Mouse (Mus musculus): ENCODE data around the gene Arhgap22.

Gene Arhgap22

DNA sequence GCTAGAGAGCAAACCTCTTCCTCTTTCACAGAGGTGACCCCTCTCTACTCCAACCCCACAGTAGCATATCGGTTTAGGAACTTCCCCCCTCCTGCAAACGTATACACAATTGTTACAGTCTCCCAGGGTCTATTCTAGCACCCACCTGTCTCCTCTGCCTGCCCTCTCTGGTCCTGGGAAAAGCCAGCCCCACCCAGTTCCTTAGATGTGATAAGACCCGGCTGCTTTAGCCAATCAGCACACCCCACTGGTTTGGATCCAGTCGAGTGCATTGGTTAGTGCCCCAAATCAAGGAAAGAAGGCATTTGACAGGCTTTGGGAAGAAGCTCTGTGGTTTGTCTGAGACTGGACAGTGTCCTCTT, 922 bp downstream of the Arhgap22 start:
- DNase-seq (ENCODE audit: low spot score) = no peak

DNA sequence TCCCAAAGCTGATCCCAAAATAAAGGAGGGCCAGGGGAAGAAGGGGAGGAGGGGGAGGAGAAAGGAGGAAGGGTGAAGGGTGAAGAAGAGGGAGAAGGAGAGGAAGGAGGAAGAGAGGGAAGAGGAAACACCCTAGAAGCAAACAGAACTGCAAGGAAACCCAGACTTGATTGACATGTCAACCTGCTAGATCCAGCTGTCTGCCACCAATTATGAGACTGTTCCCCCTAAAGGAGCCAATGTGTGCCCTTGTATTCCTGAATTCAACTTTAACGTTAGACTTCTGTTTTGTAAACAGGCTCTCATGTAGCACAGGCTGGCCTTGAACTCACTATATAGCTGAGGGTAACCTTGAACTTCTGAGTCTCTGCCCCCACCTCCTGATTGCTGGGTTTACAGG, 1.3 kb downstream of the Arhgap22 start:
- DNase-seq (ENCODE audit: low spot score) = no peak

DNA sequence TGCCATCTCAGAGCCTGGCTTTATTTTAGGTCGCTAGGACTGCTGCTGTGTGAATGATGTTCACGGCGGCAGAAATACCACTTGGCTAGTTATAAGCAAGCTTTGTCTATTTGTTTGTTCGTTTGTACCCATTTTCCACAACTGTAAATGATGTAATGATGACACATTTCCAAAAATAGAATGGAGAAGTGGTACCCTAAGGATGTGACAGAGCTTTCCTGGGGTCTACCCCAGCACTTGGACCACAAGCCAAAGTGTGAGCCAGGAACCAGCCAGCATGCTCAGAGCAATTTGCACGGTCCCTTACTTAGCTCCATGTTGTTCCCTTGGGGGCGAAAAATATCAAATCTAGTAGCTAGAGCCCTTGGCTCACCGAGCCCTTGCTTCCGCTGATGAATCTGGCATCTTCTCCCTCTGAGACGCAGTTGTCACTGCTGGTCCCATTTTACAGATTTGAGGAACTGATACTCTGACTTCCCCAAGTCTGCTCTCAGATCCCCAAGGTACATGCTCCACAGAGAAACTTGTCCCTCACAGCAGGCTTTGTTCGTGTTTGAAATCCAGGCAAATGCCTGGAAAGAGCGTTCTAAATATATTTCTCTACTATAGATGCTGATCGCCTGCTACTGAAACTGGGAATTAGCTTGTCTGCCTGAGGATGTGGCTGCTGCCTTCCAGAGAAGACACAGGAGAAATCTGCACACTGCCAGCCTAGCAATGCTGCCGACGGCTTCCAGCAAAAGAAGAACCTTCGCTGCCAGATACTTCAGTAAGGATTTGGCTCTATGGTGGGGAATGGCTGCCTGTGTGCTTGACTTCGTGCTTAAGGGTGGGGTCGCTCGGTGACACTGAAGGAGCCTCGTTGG, 2.8 kb downstream of the Arhgap22 start:
- no peak for DNase-seq (ENCODE audit: low spot score)

DNA sequence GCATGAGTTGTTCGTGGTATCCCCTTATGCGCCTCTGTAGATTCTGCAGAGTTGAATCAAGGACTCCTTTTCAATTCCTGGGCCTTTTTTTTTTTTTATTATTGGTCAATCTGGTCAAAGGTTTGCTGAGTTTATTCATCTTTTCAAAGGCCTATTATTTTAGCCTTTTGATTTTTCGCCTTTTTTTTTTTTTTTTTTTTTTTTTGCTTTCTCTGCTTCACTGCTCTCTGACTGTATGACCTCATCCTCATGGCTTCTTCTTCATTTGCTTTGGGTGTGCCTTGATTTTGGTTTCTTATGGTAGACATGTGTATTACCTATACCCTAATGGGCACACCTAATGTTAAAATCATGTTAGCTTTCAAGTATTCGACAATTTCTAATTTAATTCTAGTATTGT, 11.4 kb downstream of the Arhgap22 start:
- DNase-seq (ENCODE audit: low spot score) = no peak

DNA sequence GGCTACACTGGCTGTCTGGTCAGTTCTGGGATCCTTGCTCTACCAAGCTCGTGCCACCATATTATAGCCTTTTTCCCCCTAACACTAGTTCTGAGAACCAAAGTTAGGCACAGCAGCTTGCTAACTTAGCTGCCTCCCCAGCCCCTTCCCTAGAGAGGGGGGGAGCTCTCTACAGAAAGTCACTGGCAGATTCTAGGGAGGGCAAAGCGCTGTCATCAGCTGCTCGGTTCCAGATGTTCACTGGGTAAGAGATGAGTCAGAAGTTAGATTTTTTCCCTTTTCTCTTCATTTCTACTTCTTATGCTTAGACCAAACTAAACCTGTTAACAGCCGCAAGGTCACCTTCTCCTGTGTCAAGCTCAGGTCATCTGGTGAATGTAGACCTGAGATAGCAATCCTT, 16.8 kb downstream of the Arhgap22 start:
- no peak for DNase-seq (ENCODE audit: low spot score)

DNA sequence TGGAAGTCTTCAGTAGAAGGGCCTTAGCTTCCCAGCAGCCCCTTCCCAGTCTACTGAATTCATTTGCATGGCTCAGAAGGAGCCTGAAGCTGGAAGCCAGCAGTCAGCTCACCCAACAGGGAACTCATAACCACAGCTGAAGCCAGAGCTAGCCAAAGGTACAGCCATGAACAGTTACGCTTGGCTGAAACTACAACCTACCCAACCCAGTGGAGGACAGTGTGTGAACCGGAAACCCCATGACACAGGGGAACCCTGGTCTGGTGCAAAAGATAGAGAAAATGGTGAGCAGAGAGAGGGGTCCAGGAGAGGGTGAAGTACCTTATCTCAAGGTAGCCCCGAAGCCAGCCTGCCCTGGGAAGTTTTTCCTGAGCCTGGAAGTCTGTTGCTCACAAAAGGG, 17.5 kb downstream of the Arhgap22 start:
- DNase-seq (ENCODE audit: low spot score) = no peak

DNA sequence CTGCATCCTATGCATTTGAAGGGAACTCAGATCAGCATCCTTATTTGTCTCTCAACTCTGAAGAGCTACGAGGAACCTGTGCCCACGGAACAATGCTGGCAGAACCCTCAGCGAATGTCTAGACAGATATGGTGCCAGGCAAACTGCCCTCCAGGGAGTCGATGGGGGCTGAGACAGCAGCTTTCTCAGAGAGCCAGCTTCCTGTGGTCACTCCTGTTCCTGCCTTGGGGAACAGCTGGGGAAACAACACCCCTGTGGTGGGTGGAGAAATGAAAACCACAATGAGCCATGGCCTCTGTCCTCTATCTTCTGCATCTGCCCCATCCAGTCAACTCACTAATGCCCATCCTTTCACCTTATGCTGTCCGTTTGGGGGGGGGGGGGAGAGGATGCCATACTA, 18.2 kb downstream of the Arhgap22 start:
- DNase-seq (ENCODE audit: low spot score) = no peak

DNA sequence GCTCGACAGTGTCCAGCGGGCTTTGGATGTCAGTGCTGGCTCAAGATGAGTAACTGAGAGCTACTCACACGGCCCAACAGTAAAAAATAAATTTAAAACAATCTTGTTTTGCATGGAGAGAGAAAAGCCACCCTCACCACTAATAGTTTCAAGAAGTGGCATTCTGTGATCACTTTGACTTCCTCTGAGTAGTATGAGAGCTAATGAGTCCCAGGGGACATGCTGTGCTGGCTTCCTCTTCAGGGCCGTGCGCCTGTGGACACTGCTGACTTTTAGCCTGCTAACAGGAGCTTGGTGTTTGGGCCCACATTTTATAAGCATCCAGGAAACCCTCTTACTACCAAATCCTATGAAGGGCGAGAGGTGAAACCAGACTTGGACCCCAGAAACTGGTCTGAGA, 21.8 kb downstream of the Arhgap22 start:
- DNase-seq (ENCODE audit: low spot score) = no peak

DNA sequence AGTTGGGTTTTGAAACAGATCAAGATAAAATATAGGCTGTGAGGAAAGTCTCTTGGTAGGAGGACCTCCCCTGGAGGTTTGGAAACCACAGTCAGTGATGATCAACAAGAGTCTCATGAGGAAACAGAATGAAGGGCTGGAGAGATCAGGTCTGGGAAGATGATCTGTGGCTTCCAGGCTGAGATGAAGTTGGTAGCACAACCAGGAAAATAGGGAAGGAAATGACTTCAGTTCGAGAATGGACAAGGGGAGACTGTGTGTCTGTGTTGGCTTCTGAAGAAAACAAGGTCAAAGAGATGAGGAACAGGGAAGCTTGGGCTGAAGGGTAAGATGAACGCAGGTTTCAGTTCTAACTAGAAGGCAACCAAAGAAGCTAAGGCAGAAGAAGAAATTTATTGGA, 26.6 kb downstream of the Arhgap22 start:
- no peak for DNase-seq (ENCODE audit: low spot score)

DNA sequence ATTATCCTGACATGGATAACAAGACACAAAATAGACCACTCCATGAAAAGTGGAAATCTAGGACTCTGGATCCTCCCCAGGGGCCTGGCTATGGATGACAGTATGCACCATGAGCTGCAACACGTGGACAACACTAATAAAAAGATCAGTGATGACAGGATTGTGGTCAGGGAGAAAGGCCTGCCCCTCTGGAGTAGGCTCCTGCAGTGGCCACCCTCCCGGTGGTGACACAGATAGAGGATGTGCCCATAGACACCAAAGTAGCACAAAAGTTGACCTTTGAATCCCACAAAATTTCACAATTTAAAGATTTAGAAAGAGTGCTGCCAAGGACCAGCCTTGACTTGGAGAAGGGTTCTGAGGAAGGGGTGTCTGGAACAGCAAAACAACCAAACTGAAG, 29.4 kb downstream of the Arhgap22 start:
- DNase-seq (ENCODE audit: low spot score) = no peak

DNA sequence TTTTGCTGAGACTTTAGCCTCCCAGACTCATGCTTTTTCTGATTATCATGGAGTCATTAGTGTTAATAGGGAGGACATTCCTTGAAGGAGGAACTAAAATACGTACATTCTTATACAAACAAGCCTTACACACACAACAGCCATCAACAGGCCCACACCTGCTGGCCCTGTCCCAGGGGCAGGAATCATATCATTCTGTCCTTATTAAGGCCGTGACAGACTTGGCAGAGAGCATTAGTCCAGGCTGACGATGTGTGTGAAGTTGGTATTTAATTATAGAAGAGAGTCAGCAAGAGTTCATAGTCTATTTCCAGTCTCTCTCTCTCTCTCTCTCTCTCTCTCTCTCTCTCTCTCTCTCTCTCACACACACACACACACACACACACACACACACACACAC, 30.7 kb downstream of the Arhgap22 start:
- DNase-seq (ENCODE audit: low spot score) = no peak

DNA sequence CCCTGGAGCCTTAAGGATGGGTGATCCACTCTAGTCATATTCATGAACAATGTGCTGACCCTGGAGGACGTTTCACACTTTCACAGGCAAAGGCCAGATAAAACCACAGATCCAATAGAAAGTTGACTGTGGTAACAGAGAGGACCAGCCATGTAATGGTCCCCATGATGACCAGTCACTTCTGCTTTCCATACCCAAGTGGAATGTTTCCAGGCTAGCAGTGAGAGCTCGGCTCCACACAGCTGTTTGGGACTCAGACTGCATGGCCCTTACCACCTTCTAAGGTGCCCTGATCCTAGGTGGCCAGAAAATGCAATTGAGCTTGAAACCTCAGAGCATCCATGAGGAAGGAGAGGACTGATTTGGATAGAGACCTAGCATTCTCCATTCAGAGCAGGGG, 31.1 kb downstream of the Arhgap22 start:
- DNase-seq (ENCODE audit: low spot score) = no peak

DNA sequence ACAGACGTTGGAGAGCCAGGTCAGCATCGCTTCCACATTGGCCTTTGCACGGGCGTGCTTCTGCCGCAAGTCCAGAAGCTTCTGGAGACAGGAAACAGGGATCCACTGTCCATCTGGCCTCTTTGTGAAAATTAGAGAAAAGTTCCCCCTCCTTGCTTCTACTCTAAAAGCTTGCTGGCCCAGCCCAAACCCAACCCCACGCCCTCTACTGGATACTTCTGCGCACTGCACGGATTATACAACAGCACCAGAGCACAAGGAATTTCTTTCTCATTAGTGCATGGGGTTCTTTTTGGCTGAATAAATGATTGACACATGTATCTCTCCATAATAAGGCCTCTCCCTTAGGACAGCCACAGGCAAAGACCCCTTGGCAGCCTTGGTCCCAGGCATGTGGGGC, 32.6 kb downstream of the Arhgap22 start:
- no peak for DNase-seq (ENCODE audit: low spot score)

DNA sequence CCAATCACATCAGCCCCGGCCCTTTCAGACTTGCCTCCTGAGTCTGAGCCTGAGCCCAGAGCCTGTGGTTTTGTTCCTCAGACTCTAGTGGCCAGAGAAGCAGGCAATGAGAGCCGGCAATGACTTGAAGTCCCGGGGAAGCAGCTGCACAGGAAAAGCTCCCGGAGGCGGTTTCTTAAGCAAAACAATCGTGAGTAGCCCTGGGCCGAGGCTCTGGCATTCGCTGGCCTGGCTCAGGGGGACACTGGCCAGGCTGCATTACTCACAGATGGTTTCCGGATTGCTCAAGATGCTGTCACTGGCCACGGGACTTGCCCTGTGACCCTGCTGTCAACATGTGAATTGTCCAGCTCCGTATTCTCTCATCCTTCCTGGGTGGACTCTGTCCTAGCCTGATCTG, 33.8 kb downstream of the Arhgap22 start:
- DNase-seq (ENCODE audit: low spot score) = no peak

DNA sequence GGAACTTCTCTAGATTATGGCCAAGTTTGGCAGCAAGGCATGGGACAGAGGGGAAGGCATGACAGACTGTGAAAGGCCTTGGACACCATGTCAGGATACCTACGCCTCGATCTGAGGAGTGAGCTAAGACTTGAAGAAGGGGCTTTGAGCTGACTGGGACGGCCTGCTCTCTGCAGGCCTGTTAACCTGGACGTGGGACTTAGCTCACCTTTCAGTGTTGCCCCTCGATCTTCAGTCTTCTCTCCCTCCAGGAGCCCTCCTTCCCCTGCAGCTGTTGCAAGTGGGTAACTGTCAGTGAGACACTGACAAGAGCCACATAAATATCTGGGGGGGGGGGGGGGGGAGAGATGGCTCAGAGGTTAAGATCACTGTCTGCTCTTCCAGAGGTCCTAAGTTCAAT, 34.9 kb downstream of the Arhgap22 start:
- no peak for DNase-seq (ENCODE audit: low spot score)

DNA sequence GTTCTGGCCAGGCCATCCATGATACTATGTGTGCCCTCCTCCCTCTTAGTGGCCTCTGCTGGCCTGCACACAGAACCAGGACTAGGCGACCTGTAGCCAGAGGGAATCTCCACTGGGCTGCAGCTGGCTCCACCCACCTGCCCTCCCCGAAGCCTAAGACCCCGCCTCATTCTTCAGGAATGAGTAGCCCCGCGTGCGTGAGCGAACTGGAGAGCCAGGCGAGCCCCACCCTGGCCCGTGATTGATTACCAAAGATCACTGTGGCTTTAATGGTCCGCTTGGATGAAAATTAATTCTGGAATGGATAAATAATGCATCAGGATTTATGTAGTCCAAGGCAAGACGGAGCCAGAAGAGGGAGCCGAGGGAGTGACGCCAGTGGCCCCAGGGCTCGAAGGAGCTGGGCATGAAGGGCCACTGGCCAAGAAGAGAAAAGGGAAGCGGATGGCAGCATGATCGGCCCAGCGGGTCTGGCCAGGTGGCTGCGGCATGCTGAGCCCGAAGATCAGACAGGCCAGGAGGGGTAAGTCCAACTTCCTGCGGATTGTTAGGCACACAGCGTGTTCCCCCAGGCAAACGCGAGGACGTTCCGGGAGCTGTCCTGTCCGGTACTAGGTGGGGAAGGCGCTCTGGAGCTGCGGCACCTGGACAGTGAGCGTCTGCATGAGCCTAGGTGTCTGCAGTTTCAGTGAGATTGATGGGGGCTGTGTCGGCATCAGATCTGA, 36.6 kb downstream of the Arhgap22 start:
- DNase-seq (ENCODE audit: low spot score) = no peak

DNA sequence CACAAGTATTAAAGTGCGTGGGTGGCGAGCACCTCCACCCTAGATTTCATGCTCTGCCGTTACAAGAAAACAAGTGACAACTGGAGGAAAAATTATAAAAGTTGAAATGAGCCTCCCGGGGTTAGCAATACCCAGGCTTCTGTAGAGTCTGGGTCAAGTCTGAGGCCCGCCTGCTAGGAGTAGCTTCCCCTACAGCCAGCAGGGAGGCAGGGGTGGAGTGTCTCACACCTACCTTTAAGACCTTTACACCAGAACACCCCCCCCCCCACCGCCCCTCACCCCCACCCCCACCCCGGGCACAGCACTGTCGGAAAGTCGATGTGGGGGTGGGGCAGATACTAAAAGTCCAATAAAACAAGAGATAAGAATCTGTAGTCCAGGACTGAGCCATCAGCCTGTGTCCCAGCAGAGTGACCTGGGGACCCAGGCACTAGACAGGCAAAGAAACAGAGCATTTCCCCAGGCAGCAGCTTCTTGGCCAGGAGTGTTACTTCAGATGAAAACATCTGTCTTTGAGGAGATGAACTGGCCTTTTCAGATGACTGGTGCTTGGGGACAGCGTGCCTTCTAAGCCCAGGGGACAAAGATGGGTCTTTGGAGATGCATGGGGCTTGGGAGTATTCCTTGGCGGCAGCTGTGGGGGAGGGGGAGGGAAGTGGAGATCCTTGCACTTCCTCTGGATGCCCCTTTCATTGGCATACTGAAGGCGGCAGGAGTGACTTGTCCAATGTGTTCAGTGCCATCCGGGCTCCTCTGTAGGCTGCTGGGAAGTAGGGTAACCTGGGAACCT, 37.3 kb downstream of the Arhgap22 start:
- no peak for DNase-seq (ENCODE audit: low spot score)

DNA sequence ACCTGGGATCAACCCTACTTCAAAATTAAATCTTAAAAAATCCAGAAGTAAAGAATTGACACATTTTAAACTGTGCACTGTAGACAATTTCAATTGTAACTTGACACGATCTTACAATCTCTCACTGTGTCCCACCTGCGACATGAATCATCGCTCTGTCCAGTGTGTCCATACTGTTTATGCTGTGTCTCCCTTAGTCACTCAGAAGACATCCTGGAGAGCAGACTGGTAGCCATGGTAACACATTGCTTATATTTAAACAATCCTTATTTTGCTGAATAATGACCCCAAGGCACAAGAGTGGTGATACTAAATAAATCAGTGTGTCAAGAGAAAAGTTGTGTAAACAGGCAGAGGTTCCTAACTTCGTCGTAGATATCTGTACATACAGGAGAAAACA, 44.4 kb downstream of the Arhgap22 start:
- no peak for DNase-seq (ENCODE audit: low spot score)

DNA sequence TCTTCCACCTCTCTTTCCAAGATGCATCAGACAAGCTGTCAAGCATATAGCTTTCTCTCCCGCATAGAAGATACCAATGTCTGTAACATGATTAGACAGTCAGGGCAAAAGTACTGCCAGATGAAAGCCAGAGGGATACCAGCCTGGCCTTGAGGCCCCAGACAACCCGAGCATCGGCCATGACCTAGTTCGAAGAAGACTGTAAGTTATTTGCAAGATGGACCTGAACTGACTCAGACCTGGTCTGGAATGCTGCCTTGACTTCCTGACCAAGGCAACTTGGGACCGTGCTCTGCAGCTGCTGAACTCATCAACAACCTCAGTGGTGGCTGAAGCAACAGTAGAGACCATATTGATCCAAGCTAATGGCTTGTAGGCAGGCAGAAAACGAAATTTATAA, 46.3 kb downstream of the Arhgap22 start:
- no peak for DNase-seq (ENCODE audit: low spot score)

DNA sequence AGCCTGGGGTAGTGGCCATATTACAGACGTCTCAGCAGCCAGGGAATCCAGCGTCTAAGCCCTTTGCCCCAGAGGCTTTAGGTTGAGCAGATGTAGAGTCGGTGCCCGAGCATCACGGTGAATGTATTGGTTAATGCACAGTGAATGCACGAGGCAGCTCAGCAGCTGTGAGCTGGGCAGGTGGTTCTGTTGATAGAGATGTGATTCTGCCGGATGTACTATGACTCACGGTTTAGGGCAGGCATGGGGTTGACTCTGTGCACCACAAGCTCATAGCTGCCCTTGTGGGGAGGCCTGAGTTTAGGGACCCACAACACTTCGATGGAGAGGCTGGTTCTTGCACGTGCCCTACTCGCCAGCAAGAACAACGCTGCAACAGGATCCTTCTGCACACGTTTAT, 51.0 kb downstream of the Arhgap22 start:
- no peak for DNase-seq (ENCODE audit: low spot score)

DNA sequence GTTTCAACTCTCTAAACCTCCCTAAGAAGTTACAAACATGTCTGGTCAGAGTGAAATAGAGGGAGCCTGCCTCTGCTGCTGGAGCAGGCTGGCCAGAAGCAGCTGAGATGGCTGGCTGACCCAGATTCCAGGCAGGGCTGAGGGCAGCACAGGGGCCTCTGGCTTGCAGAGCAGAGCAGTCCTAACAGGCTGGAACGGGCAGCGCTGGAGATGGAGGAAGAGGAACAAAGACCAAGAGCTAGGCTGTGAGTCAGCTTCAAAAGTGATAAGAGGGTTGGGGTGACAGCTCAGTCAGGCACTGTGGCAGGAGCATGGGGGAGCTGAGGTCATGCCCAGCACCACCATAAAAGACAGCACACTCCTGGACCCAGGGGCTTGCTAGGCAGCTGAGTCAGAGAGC, 62.4 kb downstream of the Arhgap22 start:
- DNase-seq (ENCODE audit: low spot score) = no peak

DNA sequence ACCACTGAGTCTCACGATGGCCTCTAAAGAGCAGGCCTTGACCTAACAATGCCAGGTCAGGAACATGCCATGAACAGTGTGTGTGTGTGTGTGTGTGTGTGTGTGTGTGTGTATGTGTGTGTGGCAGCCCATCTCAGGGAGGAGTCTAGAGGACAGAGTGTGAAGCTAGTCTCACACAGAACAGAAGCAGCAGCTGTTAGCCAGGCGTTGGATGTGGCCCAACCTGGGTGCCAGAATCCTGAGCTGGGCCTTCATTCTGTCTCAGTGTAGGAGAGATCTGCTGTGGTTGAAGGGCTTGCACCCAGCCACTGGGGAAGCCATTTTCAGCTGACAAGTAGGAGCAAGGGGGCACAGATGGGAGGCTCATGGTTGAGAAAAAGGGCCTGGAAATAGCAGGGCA, 64.5 kb downstream of the Arhgap22 start:
- DNase-seq (ENCODE audit: low spot score) = no peak

DNA sequence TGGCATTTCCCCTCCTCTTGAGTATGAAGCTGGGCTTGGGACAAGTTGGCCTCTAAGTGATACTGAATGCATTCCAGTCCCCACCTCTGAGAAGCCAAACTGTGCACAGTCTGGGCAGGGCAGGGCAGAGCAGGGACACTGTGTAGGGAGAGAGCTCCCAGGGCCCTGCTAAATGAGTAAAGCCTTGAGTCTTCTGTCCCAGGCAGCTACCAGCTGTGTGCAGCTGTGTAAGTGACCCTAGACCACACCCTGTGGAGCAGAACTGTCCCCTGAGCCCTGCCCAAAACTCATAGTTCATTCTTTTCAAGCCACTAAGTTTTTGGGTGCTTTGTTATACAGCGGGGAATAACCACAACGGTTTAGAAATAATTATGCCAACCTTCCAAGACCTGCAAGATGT, 67.1 kb downstream of the Arhgap22 start:
- no peak for DNase-seq (ENCODE audit: low spot score)

Data from spleen, adult 12 weeks (tissue).